Mouse (Mus musculus) kidney, postnatal 4 days (tissue): ENCODE data around the gene Bst2.
A peak's percentile ranks its signal among the peaks of the same experiment; 100 is the strongest.

ENCODE experiments used
- DNase-seq, 2 experiments: peaks; one replicate each; pipeline ENCODE4 v3.0.0; 2021; ENCODE audit warnings: mixed read lengths in 2 of 2

Bst2 gene

GRCm38 (mm10) chr8:71537028-71537867, at the start of gene Bst2:
Bst2 (minus strand) TSS chr8:71537456.
- peak; percentile 89 to 93 for DNase-seq

- peak; percentile 78 to 79 for DNase-seq
These were observed 49.6 kb upstream of the Bst2 start for GRCm38 (mm10) chr8:71586891-71587290.

- DNase-seq: no peak
These were observed 42.9 kb upstream of the Bst2 start for GRCm38 (mm10) chr8:71580201-71580600.

- DNase-seq: no peak
These were observed 42.2 kb upstream of the Bst2 start for GRCm38 (mm10) chr8:71579476-71579875.

- DNase-seq: no peak
These were observed 41.8 kb upstream of the Bst2 start for GRCm38 (mm10) chr8:71579009-71579408.

- no peak for DNase-seq
These were observed 40.7 kb upstream of the Bst2 start for GRCm38 (mm10) chr8:71577856-71578387.

- DNase-seq: no peak
These were observed 37.8 kb upstream of the Bst2 start for GRCm38 (mm10) chr8:71575020-71575419.

GRCm38 (mm10) chr8:71574426-71574825, 37.2 kb upstream of the Bst2 start:
- DNase-seq: no peak

GRCm38 (mm10) chr8:71572847-71573633, 35.8 kb upstream of the Bst2 start:
- peak; percentile 58 to 67 for DNase-seq

- DNase-seq: no peak
These were observed 34.8 kb upstream of the Bst2 start for GRCm38 (mm10) chr8:71572077-71572476.

GRCm38 (mm10) chr8:71570291-71570954, 33.2 kb upstream of the Bst2 start:
- DNase-seq: peak; percentile 97 to 98

GRCm38 (mm10) chr8:71569366-71570290, 32.4 kb upstream of the Bst2 start:
- DNase-seq: peak; percentile 89 to 94

GRCm38 (mm10) chr8:71568941-71569340, 31.7 kb upstream of the Bst2 start:
- no peak for DNase-seq

- DNase-seq: peak; percentile 79 to 90
These were observed 31.2 kb upstream of the Bst2 start, which contains the start of gene Slc27a1 for GRCm38 (mm10) chr8:71568387-71568937. Slc27a1 (plus strand) TSS chr8:71568882.

GRCm38 (mm10) chr8:71567587-71567986, 30.3 kb upstream of the Bst2 start:
- no peak for DNase-seq

GRCm38 (mm10) chr8:71566501-71566900, 29.2 kb upstream of the Bst2 start, which contains the start of gene Nxnl1:
Nxnl1 (minus strand) TSS chr8:71566601.
- DNase-seq: no peak

GRCm38 (mm10) chr8:71563992-71564391, 26.7 kb upstream of the Bst2 start:
- no peak for DNase-seq

- peak; percentile 90 to 91 for DNase-seq
These were observed 25.5 kb upstream of the Bst2 start for GRCm38 (mm10) chr8:71562751-71563150.

- DNase-seq: peak; percentile 78 to 81
These were observed 24.1 kb upstream of the Bst2 start for GRCm38 (mm10) chr8:71561401-71561800.

GRCm38 (mm10) chr8:71560765-71561164, 23.5 kb upstream of the Bst2 start:
- DNase-seq: no peak

GRCm38 (mm10) chr8:71560071-71560470, 22.8 kb upstream of the Bst2 start:
- no peak for DNase-seq
